Comparison of ENCODE assay signal across 8 mouse cellular contexts in genomic region chr12:80945996-80946355, GRCm38 (mm10). TPM values are rescaled to one million over a fixed set of nuclear protein-coding genes. Genes with fewer than 3 reads are reported as not detected.
DNase-seq lines count a peak whose midpoint lies in the region; ATAC-seq lines count a peak whose summit lies in the region.

No protein-coding gene starts in this region.

- H3K36me3 ChIP-seq in heart, embryonic 15.5 days: peaks cover 34% of the 10 kb centered on the region
- H3K36me3 ChIP-seq in liver, embryonic 15.5 days (replicated peaks): peaks cover 45% of the 10 kb centered on the region
- H3K36me3 ChIP-seq in neural tube, embryonic 12.5 days: peaks cover 32% of the 10 kb centered on the region

- peak overlapping the region; percentile 98 for H3K9ac ChIP-seq in heart, embryonic 15.5 days
- H3K9ac ChIP-seq in liver, embryonic 15.5 days: peak overlapping the region; percentile 86
- H3K9ac ChIP-seq in neural tube, embryonic 12.5 days: peak overlapping the region; percentile 94

- peak; percentile 82 for ATAC-seq in CD4-positive, CD25-positive, alpha-beta regulatory T cell, adult 4 months
- peak; percentile 97 for ATAC-seq in heart, embryonic 15.5 days (replicated peaks; ENCODE audit: insufficient number of reproducible peaks, insufficient read depth, low FRiP score, low read depth)
- ATAC-seq in liver, embryonic 15.5 days (ENCODE audit: insufficient read depth): peak; percentile 92
- peak; percentile 98 for ATAC-seq in neural tube, embryonic 12.5 days (ENCODE audit: low FRiP score, low read depth)

- peak overlapping the region; percentile 76 for H3K4me2 ChIP-seq in heart, embryonic 15.5 days
- peak overlapping the region; percentile 73 for H3K4me2 ChIP-seq in liver, embryonic 15.5 days
- H3K4me2 ChIP-seq in neural tube, embryonic 12.5 days (replicated peaks): peak overlapping the region; percentile 70

- H3K9me3 ChIP-seq in heart, embryonic 15.5 days (replicated peaks): no peaks in the 10 kb centered on the region
- H3K9me3 ChIP-seq in liver, embryonic 15.5 days (replicated peaks): no peaks in the 10 kb centered on the region
- H3K9me3 ChIP-seq in neural tube, embryonic 12.5 days: no peaks in the 10 kb centered on the region

- DNase-seq in c-Kit-negative CD71-positive TER-119-positive erythroid progenitor cells, embryonic 14.5 days (ENCODE audit: low read depth, low spot score): peak; percentile 92
- DNase-seq in fibroblast of lung, adult 2 months (ENCODE audit: low read depth): peak; percentile 83
- peak; percentile 95 to 97 for DNase-seq in kidney, postnatal 25 days
- peak; percentile 92 for DNase-seq in telencephalon, adult 2 months (ENCODE audit: low read depth, low spot score)

- WGBS in heart, embryonic 15.5 days: under 1% methylated on average over 45 of the region's 47 CpGs
- under 1% methylated on average over 43 of the region's 47 CpGs for WGBS in liver, embryonic 15.5 days (ENCODE audit: insufficient replicate concordance)
- WGBS in neural tube, embryonic 12.5 days: under 1% methylated on average over 47 of the region's 47 CpGs

- H3K27ac ChIP-seq in heart, embryonic 15.5 days: peak overlapping the region; percentile 97
- peak overlapping the region; percentile 97 for H3K27ac ChIP-seq in liver, embryonic 15.5 days (replicated peaks)
- peak overlapping the region; percentile 57 for H3K27ac ChIP-seq in neural tube, embryonic 12.5 days

- peak overlapping the region; percentile 90 for H3K4me3 ChIP-seq in heart, embryonic 15.5 days
- peak overlapping the region; percentile 72 for H3K4me3 ChIP-seq in liver, embryonic 15.5 days (replicated peaks)
- peak overlapping the region; percentile 97 for H3K4me3 ChIP-seq in neural tube, embryonic 12.5 days

- no peaks in the 10 kb centered on the region for H3K27me3 ChIP-seq in heart, embryonic 15.5 days
- no peaks in the 10 kb centered on the region for H3K27me3 ChIP-seq in liver, embryonic 15.5 days
- H3K27me3 ChIP-seq in neural tube, embryonic 12.5 days (replicated peaks): no peaks in the 10 kb centered on the region

- H3K4me1 ChIP-seq in heart, embryonic 15.5 days (replicated peaks): peaks cover 17% of the 10 kb centered on the region
- peaks cover 59% of the 10 kb centered on the region for H3K4me1 ChIP-seq in liver, embryonic 15.5 days (replicated peaks)
- peaks cover 5% of the 10 kb centered on the region for H3K4me1 ChIP-seq in neural tube, embryonic 12.5 days

RNA-seq across cellular contexts. Expression of gene Srsf5, which starts 0.7 kb away (rescaled TPM):
- 100 to 1,000 TPM; 520 to 757 TPM for polyA plus RNA-seq in CD4-positive, CD25-positive, alpha-beta regulatory T cell, adult 4 months (2017; shearing (Covaris generic))
- 332 and 350 TPM in 2 replicates for polyA plus RNA-seq in heart, embryonic 15.5 days (2015; fragmentation: Nextera tagmentation; extraction: Ambion mirVana)
- 283 and 287 TPM in 2 replicates for polyA plus RNA-seq in liver, embryonic 15.5 days (2015; fragmentation: Nextera tagmentation; extraction: Ambion mirVana)
- 523 and 578 TPM in 2 replicates for polyA plus RNA-seq in neural tube, embryonic 12.5 days (2016; fragmentation: Nextera tagmentation; extraction: Ambion mirVana)

RNA-seq across cellular contexts. Expression of gene Slc10a1, which starts 22.5 kb away (rescaled TPM):
- polyA plus RNA-seq in CD4-positive, CD25-positive, alpha-beta regulatory T cell, adult 4 months (2017; shearing (Covaris generic)): 1 to 10 TPM; 1.2 TPM
- polyA plus RNA-seq in heart, embryonic 15.5 days (2015; fragmentation: Nextera tagmentation; extraction: Ambion mirVana): 0.64 and 0.67 TPM in 2 replicates
- 12.9 and 21.9 TPM in 2 replicates for polyA plus RNA-seq in liver, embryonic 15.5 days (2015; fragmentation: Nextera tagmentation; extraction: Ambion mirVana)
- polyA plus RNA-seq in neural tube, embryonic 12.5 days (2016; fragmentation: Nextera tagmentation; extraction: Ambion mirVana): 0.30 and 0.46 TPM in 2 replicates

Comparison
In these comparisons a context has a peak if more than half of its experiments do, and no peak if none do; other contexts are left out.
1. Peak in every context shown above with its lines: DNase-seq, ATAC-seq, H3K4me3 ChIP-seq and H3K27ac ChIP-seq.